Mouse (Mus musculus) ES-CJ7 (cell line): ENCODE results near the gene Phlpp2.

ENCODE experiments used
- DNase-seq: peaks from one replicate; pipeline ENCODE4 v3.0.0; 2011; ENCODE audit warnings: low read depth, low spot score

Gene Phlpp2

GRCm38 (mm10) chr8:109902379-109902778 is 34.0 kb downstream of the Phlpp2 start:
- DNase-seq: no peak

DNA sequence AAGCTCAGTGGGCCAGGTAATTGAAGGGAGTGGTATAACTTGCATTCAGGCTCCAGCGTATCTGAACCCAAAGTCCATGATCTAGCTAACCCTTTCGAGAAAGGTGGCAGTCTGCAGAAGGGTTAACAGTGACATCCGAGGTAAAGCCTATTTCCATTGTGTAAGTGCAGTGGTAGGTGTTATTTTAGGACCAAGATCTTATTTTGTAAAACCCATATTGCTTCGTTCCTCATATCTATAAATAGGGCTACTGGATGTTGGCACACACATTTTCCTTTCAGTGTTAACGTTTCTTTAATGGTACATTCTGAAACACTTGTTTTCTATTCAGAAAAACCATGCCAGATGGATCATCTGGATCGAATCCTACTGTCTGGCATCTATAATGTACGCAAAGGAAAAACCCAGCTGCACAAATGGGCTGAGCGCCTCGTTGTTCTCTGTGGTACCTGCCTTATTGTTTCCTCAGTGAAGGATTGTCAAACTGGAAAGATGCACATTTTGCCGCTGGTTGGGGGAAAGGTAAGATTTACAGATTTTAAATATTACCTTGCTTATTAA is 35.6 kb downstream of the Phlpp2 start:
- no peak for DNase-seq

DNA sequence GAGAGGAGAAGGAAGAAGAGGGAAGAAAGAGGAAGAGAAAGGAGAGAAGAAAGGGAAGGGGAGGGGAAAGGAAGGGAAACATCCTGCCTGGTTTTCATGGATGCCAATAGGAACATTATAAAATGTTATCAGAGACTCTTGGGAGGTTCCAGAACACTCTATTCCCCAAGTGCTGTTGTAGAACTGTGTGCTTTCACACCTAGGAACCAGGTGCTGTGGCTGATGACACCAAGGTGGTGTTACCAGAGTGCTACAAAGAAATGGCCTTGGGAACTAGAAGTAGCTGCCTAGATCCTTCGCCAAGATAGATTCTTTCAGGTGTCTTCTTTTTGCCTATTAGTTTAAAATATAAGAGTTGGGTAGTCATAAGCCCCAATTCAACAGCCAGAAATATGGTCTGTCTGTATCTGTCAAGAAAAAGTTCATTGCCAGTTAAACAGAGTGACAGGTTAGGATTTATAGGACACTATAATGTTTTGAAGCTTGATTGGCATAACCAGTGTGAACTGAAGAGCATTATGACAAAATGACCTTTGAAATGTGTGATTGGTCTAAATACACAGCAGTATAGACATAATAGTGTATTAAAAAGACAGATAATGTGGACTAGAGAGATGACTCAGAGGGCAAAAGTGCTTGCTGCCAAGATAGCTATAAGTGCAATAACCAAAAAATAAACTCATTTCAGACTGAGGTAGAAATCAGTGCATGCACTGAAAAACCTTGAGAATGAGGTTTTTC is 36.8 kb downstream of the Phlpp2 start:
- no peak for DNase-seq

DNA sequence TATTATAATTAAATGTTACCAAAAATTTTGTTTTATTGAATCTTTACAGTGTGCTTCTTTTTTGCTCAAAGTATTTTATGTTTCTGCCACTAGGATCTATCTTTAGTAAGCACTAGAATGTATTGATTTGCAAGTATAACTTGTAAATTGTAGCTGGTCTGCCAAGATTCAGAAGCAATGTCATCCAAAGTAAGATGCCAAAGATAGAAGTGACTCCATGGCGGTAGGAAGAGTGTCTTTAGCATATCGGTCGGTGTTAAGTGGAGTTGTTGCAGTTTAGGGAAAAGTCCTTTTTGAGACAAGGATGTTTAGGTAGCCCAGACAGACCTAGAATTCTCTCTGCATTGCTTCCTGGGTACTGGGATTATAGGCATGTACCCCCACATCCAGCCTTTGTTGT is 38.6 kb downstream of the Phlpp2 start:
- no peak for DNase-seq

DNA sequence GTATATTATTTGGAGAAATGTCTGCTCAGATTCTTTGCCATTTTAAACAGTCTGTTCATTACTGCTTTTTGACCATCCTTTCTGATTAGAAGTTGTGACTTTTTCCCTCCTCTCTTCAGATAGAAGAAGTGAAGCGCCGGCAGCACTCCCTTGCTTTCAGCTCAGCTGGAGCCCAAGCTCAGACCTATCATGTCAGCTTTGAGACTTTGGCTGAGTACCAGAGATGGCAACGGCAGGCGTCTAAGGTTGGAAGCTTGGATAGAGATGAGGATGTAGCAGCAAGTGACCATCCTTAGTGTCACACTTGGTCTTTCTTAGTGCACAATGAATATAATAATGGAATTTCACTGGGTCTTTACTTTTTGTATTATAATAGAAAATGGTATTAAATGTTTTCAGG is 39.0 kb downstream of the Phlpp2 start:
- DNase-seq: no peak

DNA sequence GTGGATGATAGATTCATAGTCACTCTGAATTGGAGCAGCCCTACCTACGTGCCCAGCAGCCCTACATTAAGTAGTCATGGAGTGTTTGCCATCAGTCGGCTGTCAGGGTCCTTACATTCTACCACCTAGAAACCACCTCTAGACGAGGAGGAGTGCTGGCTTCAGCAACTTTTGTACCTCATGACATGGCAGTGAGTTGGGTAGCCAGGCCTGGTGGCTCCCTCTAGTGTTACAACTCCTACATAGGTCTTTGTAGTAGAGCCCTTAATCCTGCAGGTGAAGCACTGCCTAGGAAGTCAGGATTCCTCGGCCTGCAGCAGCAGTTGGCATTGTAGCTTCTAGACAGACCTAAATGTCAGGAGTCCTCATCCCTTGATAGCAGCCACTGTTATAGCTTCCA is 48.9 kb downstream of the Phlpp2 start:
- peak; percentile 74 for DNase-seq

- DNase-seq: no peak
These were observed 52.4 kb downstream of the Phlpp2 start for GRCm38 (mm10) chr8:109920406-109921390.

DNA sequence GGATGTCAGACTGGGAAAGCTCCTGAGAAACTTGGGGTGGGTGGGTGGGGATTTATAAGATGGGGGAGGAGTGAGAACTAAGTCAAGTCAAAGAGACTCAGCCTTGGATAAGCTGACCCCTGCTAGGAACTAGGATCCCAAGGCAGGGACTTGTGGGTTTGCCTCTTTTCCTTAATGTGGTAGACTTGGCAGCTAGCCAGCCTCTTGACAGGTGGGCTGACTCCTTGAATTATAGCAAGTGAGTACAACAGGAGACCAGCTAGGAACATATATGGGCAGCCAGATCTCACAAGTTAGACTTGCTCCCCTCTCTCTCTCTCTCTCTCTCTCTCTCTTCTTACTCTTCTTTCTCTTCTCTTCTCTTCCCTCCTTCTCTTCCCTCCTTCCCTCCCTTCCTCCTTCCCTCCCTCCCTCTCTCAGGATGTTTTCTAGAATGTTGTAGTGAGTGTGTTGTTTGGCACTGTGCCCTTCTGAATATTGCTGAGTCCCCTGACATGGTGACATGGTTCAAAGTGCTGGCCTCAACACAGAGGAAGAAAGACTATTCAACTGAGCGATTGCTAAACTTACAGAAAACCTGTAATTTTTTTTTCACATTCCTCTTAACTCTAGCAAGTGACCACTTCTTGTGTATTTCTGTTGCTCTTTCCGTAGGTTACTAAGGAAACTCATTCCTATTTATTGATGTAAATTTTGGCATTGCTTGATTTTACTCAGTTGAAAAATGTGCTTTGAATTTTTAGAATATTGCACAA is 73.4 kb downstream of the Phlpp2 start:
- DNase-seq: no peak

GRCm38 (mm10) chr8:109945153-109945632 is 76.9 kb downstream of the Phlpp2 start:
- no peak for DNase-seq

DNA sequence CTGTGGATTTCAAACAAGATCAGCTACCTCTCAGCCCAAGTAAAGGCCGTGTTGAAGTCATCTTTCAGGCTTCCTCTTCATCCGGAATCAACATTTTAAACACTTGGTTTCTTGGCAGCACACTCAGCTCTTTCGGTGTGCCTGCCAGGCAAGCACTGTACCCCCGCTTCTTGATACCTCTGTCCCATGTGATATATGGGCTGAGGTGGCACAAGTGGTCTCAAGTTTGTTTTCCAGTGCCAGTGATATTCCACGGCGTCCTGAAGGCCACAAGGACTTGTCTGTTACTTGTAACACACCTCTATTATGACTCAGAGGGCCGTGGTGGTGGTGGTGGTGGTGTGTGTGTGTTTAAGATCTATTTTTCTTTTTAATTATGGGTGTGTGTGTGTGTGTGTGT is 77.4 kb downstream of the Phlpp2 start:
- DNase-seq: no peak

- no peak for DNase-seq
These were observed 77.9 kb downstream of the Phlpp2 start for GRCm38 (mm10) chr8:109946272-109946671.

DNA sequence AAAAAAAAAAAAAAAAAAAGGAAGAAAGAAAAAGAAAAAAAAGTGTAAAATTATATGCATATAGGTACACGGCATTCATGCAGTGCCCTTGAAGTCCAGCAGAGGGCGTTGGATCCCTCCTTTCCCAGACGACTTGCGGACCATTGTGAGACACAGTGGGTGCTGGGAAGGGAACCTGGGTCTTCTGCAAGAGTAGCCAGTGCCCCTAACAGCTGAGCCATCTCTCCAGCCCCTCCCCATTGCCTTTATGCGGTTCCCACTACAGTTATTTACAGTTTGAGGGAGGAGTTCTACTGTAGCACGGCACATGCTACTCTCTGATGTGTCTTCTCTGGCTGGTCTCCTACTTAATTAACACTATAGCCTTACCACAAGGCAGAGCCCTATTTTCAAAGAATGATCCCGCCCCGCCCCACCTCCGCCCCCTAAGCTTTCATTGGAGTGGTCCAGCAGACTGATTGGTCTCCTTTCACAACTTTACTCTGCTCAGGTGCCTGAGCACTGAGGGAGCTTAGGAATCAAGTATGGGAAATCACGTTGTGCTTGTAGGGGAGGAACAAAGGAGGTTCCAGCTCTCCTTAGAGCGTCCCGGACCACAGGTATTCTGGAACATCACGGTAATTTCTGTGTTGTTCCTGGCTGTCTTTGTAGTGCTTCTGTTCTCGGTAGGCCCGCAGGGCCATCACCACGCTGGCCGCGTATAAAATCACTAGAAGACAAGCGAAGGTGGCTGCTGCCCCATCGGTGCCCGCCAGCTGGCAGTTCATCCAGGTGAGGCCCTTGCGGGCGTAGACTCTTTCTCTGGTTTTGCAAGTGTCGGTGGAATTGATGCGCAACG is 79.3 kb downstream of the Phlpp2 start:
- peak; percentile 74 for DNase-seq

DNA sequence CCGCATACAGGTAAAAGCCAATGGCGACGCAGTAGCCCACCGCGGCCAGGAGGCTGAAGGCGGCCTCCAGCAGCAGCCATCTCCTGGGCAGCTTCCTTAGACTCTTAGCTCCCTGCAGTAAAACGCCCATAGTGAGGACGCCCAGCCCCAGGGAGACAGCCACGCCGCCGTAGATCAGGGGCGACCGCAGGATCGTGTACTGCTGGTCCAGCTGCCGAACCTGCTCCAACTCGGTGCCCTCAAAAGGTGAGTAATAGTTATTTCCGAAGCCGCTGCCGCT is 79.9 kb downstream of the Phlpp2 start:
- DNase-seq: no peak

DNA sequence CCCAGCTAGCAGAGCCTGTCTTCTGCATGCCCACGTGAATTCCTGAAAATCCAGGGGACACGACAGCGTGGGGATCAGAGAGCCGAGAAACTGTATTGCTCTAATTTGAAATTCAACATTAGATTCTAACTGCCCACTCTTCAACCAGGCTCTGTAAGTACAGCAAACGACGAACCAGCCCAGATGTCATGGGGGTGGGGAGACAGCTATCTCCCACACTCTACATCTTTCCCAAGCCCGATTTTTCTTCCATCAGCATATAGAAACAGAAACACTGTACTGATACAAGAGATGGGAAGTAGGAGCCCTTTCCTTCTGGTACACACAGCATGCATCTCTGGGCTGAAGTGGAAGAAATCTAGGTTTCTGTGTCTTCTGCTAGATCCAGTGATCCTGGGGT is 83.8 kb downstream of the Phlpp2 start:
- no peak for DNase-seq

DNA sequence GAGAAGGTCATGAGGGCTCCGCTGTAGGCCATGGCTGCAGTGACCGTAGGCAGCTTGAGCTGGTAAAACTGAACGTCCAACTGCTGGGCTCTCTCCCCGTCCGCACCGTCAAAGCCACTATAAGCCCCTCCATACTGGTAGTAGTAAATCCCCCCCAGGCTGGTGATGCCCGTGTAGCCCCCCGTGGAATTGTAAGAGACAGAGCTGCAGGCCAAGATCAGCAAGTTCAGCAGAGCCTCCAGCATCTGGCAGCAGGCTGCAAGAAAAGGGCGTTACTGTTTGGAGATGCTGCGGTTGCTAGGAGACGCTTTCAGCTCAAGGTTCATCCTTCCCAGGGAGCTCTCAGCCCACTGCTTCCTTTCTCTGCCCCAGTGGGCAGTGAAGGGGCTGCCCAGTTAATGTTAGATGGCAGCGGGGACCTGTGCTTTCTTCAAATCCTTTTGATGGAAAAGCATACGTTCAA is 86.2 kb downstream of the Phlpp2 start:
- peak; percentile 58 for DNase-seq

GRCm38 (mm10) chr8:109957167-109958028 is 89.1 kb downstream of the Phlpp2 start:
- DNase-seq: peak; percentile 89

DNA sequence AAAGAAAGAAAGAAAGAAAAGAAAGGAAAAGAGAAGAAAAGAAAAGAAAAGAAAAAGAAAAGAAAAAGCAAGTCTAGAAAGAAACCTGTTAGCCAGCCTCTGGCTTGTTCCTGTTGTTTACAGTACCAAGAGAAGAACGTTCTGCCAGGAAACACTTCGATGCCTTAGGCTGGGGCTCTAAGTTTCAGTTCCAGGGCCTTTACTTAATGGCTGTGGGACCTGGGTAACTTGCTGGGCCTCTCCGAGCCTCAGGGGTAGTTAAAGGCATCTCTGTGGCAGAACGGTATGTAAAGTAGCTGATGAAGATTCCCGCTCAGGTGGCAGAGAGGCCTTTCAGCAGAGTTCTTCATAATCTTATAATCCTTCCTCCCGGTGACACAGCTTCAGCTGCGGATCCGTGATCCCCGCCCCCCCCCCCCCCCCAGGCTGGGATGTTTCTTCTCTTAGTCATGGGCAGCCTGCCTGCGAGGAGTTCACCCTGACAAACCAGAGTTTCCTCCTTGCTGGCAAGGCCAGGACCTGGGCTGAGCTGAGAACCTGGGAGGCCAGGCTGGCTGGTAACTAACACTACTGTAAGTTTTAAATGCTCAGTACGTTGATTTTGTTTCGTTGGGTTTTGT is 89.8 kb downstream of the Phlpp2 start:
- DNase-seq: no peak

- no peak for DNase-seq
These were observed 90.8 kb downstream of the Phlpp2 start for GRCm38 (mm10) chr8:109959112-109959511.

DNA sequence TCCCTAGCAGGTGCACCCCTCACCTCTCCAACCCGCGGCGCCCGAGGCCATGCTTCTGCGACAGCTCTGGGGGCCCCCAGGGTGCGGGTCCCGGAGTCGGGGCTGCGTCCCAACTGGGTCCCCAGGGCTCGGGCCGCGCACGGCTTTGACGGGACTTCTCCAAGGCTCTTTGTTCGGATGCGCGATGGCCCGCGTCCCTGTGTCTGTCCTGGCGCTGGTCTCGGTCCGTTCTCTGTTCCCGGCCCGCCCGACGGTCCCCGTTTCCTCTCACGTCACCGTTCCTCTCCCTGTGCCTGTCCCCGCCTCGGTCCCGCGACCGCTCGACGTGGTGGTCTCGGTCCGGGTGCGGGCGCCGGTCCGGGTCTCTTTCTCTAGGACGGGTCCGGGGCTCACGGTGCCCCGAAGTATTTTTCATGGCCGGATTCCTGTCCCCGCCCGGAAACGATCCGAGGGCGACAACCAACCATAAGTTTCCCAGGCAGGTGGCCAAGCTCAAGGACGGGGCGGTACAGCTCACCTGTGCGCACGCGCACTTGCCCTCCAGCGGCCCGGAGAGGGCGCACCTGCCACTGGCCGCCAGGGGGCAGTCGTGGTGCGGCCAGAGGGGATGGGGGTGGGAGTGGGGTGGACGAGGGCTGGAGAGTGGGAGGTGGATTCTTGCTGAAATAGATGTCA is 93.5 kb downstream of the Phlpp2 start, which contains the start of gene Marveld3:
Gene Marveld3, minus strand, starts transcription at position 511 of the 675 bp plus-strand sequence.
- peak; percentile 86 for DNase-seq
